Mouse (Mus musculus) cerebellum, adult 2 months (tissue): ENCODE data around the gene Syt1. TPM values are rescaled to one million over a fixed set of nuclear protein-coding genes. Genes with fewer than 3 reads are reported as not detected.

Experiments used
- DNase-seq, 2 experiments: peaks; one replicate each; pipeline ENCODE4 v3.0.0; 2021
- H3K27ac ChIP-seq: fragments of 200-500 bp; 2 replicates; pipeline ENCODE4 v1.5.1; 2012; ENCODE audit warnings: low read length, control low read depth, inconsistent platforms; ENCODE audit not compliant: insufficient read depth
- H3K27me3 ChIP-seq: fragments of 200-500 bp; 2 replicates; pipeline ENCODE4 v1.6.1; 2012; ENCODE audit warnings: inconsistent platforms, mild to moderate bottlenecking, low read length, moderate library complexity; ENCODE audit not compliant: control insufficient read depth, insufficient read depth
- H3K4me1 ChIP-seq: fragments of 200-500 bp; 2 replicates; pipeline ENCODE4 v1.6.1; 2011; ENCODE audit warnings: low read length; ENCODE audit not compliant: control insufficient read depth, insufficient read depth
- H3K4me3 ChIP-seq: fragments of 200-500 bp; replicated peaks from 2 replicates; pipeline ENCODE3; 2011; ENCODE audit warnings: mild to moderate bottlenecking, low read depth, low read length, control low read depth; ENCODE audit not compliant: insufficient read depth
- CTCF ChIP-seq: fragments of 200-500 bp; IDR thresholded peaks from 2 replicates; pipeline ENCODE4 v1.5.1; 2011; ENCODE audit warnings: low read depth, mild to moderate bottlenecking, control low read depth, low read length, moderate library complexity, borderline replicate concordance; ENCODE audit not compliant: insufficient read depth
- POLR2A ChIP-seq: fragments of 200-500 bp; IDR thresholded peaks from 2 replicates; pipeline ENCODE4 v1.6.1; 2011; ENCODE audit warnings: low read length, control low read depth, borderline replicate concordance; ENCODE audit not compliant: insufficient read depth
- WGBS: fragments of 180-500 bp; shearing (Covaris S2); methylation state at CpG from one replicate; pipeline ENCODE4 v1.1.7; 2018; 5-methylcytosine and 5-hydroxymethylcytosine counted together
- polyA plus RNA-seq: library from polyadenylated mRNA; depleted of rRNA; stranded (reverse); fragments of >200 nt; gene quantifications from 2 replicates; pipeline ENCODE4 v1.2.3, GENCODE M21; 2012

Syt1 gene
- polyA plus RNA-seq, 1 experiment, result 209 TPM

- Histone ChIP-seq H3K4me1 (peaks cover 15% of the 10 kb centered on the region; the same call in 1 of the 2 replicates), H3K27ac (no peak overlapping the region)
- WGBS, result 26% methylated on average over 7 of the region's 7 CpGs
These were observed 210.0 kb downstream of the Syt1 start for GRCm38 (mm10) chr10:108800776-108801175.

DNA sequence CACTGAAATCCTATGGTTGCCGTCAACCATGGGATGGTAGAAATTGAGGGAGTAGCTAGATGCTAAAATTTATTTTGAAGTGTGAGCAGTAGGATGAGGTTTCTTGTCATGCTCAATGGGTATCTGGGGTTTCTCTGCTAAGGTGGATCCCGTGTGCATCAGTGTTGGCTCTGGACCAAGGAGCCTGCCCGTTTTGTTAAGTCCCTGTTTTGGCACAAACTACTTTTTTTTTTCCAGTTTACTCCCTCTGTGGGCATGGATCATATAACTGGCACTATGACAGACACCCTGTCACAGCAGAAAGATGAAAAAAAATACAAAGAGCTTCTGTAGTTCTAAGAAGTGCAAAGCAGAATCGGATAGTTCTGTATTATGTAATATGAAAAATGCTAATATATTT is 212.0 kb downstream of the Syt1 start:
- Histone ChIP-seq H3K4me3 (no peak overlapping the region), H3K27ac (no peak overlapping the region), H3K27me3 (no peaks in the 10 kb centered on the region), H3K4me1 (peaks cover 15% of the 10 kb centered on the region; the same call in 1 of the 2 replicates)
- TF ChIP-seq CTCF (no peak), POLR2A (no peak)
- WGBS, result 25% methylated on average over 4 of the region's 4 CpGs
- DNase-seq, result peak; percentile 49 to 71

More at GRCm38 (mm10) chr10:108800776-108801175, 210.0 kb downstream of the Syt1 start:
- TF ChIP-seq POLR2A (no peak), CTCF (no peak)
- Histone ChIP-seq H3K27me3 (no peaks in the 10 kb centered on the region), H3K4me3 (no peak overlapping the region)
- peak in 1 of 2 experiments; percentile 34 for DNase-seq

DNA sequence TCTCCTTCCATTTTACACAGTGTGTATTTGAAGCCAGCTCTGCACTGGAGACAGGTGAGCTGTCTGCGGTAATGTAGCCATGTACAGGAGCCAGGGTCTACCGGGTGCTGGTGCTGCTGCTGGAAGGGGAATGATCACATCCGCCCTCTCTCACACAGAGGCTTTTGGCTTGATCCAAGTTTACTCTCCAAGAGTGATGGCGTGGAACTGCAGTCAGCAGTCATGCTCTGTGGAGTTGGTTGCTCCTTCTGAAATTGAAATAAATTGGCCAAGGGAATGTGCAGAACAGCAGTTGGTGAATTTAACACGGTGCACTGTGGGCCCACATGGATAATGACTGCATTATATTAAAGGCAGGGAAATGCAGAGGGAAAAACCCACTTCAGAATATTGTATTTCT is 228.0 kb downstream of the Syt1 start:
- WGBS, result 42% methylated on average over 5 of the region's 5 CpGs
- Histone ChIP-seq H3K27ac (no peak overlapping the region), H3K4me3 (no peak overlapping the region), H3K4me1 (0 out of 2 replicates have a peak, but pooled peaks cover 3% of the 10 kb centered on the region), H3K27me3 (no peaks in the 10 kb centered on the region)
- TF ChIP-seq POLR2A (no peak), CTCF (no peak)
- DNase-seq, result peak in 1 of 2 experiments; percentile 26

DNA sequence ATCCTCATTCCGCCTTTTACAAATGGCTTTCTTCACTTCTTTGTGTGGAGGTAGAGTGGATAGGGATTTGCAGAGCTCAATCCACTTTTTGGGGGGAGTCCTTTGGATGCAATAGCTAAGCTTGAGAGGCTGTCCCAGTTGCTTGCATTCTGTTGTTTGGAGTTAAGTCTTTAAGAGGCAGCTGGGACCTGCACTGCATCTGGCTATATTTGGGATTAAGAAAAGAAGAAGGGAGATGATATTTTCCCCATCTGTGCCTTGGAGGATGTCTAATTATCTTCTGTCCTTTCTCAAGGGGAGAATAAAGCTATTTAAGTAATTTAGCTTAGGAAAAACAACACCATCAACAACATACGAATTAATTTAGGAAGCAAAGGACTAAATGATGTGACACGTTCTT is 230.2 kb downstream of the Syt1 start:
- no peak for TF ChIP-seq CTCF
- TF ChIP-seq POLR2A, result no peak
- WGBS, result 94% methylated on average over 3 of the region's 3 CpGs
- Histone ChIP-seq H3K4me1 (0 out of 2 replicates have a peak, but pooled peaks cover 3% of the 10 kb centered on the region), H3K27ac (no peak overlapping the region), H3K27me3 (no peaks in the 10 kb centered on the region), H3K4me3 (no peak overlapping the region)
- no peak for DNase-seq

DNA sequence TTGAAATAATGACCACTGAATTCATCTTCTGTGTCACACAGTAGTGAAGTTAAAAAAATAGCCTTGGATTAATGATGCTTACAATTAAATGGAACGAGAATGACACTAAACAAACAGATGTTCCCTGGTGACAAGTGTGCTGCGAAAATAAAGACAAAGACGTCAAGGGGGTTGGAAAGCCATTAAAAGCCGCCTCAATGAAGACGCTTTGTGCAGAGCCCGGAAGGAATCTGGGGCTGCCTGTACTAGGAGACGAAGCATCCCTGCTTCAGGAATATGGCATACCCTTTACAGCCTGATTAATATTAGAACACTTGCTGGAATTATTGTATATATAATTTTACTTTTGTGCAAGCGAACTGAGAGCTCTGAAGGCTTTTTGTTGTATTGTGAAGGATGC is 234.0 kb downstream of the Syt1 start:
- no peak overlapping the region for H3K27ac ChIP-seq
- DNase-seq, result no peak
- H3K4me1 ChIP-seq, result no peaks in the 10 kb centered on the region
- WGBS, result 69% methylated on average over 8 of the region's 8 CpGs
- TF ChIP-seq POLR2A (no peak), CTCF (no peak)
- H3K27me3 ChIP-seq, result no peaks in the 10 kb centered on the region
- H3K4me3 ChIP-seq, result no peak overlapping the region

GRCm38 (mm10) chr10:108771081-108771480 is 239.7 kb downstream of the Syt1 start:
- Histone ChIP-seq H3K27me3 (no peaks in the 10 kb centered on the region), H3K4me3 (no peak overlapping the region), H3K4me1 (no peaks in the 10 kb centered on the region; the same call in 1 of the 2 replicates), H3K27ac (no peak overlapping the region)
- DNase-seq, result no peak
- no peak for TF ChIP-seq POLR2A
- 72% methylated on average over 6 of the region's 6 CpGs for WGBS

- DNase-seq, result peak; percentile 66 to 80
- Histone ChIP-seq H3K27me3 (no peaks in the 10 kb centered on the region), H3K4me3 (no peak overlapping the region), H3K4me1 (peaks cover 11% of the 10 kb centered on the region), H3K27ac (no peak overlapping the region)
- TF ChIP-seq CTCF (no peak), POLR2A (no peak)
These were observed 245.2 kb downstream of the Syt1 start for GRCm38 (mm10) chr10:108765564-108765963.

- H3K27me3 ChIP-seq, result no peaks in the 10 kb centered on the region
- H3K4me3 ChIP-seq, result no peak overlapping the region
- TF ChIP-seq CTCF (no peak), POLR2A (no peak)
- no peak overlapping the region for H3K27ac ChIP-seq
- H3K4me1 ChIP-seq, result peaks cover 11% of the 10 kb centered on the region
- WGBS, result 75% methylated on average over 6 of the region's 6 CpGs
- DNase-seq, result no peak
These were observed 247.1 kb downstream of the Syt1 start for GRCm38 (mm10) chr10:108763722-108764121.
